Mouse (Mus musculus) hindbrain, embryonic 11.5 days (tissue): ENCODE measurements at regions not wholly inside any gene's neighbourhood (a gene's known extent, or its start where the extent isn't known, plus 50 kb on each side); places are given as distances from the start of the nearest gene placed in this dataset.

Experiments
- ATAC-seq: fragments of 200-750 bp; cut with Nextera tagmentation; 2 replicates; pipeline ENCODE4 v1.8.0; 2017; ENCODE audit warnings: mild to moderate bottlenecking, moderate TSS enrichment, moderate library complexity; ENCODE audit not compliant: low FRiP score
- DNase-seq: peaks from one replicate; pipeline ENCODE4 v3.0.0-alpha.2; 2015; ENCODE audit warnings: low spot score
- H3K27ac ChIP-seq: fragments of 300-500 bp; sonication (generic); 2 replicates; pipeline ENCODE4 v1.5.1; 2014; ENCODE audit warnings: mild to moderate bottlenecking, low read depth, low read length
- H3K27me3 ChIP-seq: fragments of 300-500 bp; sonication (generic); 2 replicates; pipeline ENCODE4 v1.6.1; 2014; ENCODE audit warnings: mild to moderate bottlenecking, low read length, moderate library complexity, mixed read lengths; ENCODE audit not compliant: control insufficient read depth, insufficient read depth
- H3K36me3 ChIP-seq: fragments of 300-500 bp; sonication (generic); 2 replicates; pipeline ENCODE4 v1.6.1; 2014; ENCODE audit warnings: mild to moderate bottlenecking, low read length, moderate library complexity, mixed read lengths; ENCODE audit not compliant: control insufficient read depth, insufficient read depth
- H3K4me1 ChIP-seq: fragments of 300-500 bp; sonication (generic); replicated peaks from 2 replicates; pipeline ENCODE4 v1.6.1; 2014; ENCODE audit warnings: low read length, mixed read lengths; ENCODE audit not compliant: control insufficient read depth, insufficient read depth
- H3K4me2 ChIP-seq: fragments of 300-500 bp; sonication (generic); replicated peaks from 2 replicates; pipeline ENCODE4 v1.6.1; 2014; ENCODE audit warnings: mild to moderate bottlenecking, low read depth, low read length
- H3K4me3 ChIP-seq: fragments of 300-500 bp; sonication (generic); 2 replicates; pipeline ENCODE4 v1.5.1; 2014; ENCODE audit warnings: low read depth, low read length
- H3K9ac ChIP-seq: fragments of 300-500 bp; sonication (generic); 2 replicates; pipeline ENCODE4 v1.6.1; 2014; ENCODE audit warnings: low read depth, low read length
- H3K9me3 ChIP-seq: fragments of 300-500 bp; sonication (generic); 2 replicates; pipeline ENCODE4 v1.6.1; 2016; ENCODE audit warnings: low read length; ENCODE audit not compliant: control insufficient read depth
- WGBS: fragments of 180-500 bp; shearing (Covaris S2); extraction: QIAGEN DNeasy Blood & Tissue Kit; methylation state at CpG from one replicate; pipeline ENCODE4 v1.1.7; 2014; 5-methylcytosine and 5-hydroxymethylcytosine counted together

DNA sequence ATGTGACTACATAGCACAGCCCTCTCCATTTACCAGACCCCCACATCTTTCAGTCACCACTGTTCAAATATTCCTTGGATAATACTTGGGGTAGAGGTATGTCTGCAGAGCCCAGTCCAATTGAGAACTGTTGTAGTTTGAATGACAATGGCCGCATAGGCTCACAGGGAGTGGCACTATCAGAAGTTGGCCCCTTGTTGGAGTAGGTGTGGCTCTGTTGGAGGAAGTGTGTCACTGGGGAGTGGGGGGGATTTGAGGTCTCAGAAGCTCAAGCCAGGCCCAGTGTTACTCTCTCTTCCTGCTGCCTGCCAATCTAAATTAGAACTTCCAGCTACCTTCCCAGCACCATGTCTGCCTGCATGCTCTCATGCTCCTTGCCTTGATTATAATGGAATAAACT is 664.7 kb downstream of the Vrk1 start:
- Histone ChIP-seq H3K36me3 (no peaks in the 10 kb centered on the region), H3K27me3 (no peaks in the 10 kb centered on the region), H3K4me2 (no peak overlapping the region), H3K4me1 (no peaks in the 10 kb centered on the region), H3K9me3 (no peaks in the 10 kb centered on the region), H3K4me3 (no peak overlapping the region), H3K27ac (no peak overlapping the region), H3K9ac (no peak overlapping the region)
- no peak for ATAC-seq
- DNase-seq: no peak
- 90% methylated on average over 1 of the region's 1 CpGs for WGBS

DNA sequence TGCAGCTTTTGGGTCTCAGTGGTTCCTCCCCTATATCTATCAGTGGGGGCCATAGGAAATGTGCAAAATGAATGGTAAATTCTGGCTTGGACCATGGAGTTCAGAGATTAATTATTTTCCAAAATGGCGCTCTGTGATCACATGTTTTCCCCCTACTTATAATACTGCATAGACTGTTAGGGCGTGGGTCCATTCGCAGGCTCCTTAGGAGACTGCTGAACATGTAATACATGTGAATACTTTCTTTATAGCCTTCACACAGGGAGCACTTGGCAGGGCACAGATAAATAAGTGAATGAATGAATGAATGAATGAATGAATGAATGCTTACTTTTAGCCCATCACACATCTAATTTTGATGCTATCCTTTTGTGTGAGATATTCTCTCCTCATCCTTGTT is 666.1 kb downstream of the Vrk1 start:
- H3K4me2 ChIP-seq: no peak overlapping the region
- H3K4me1 ChIP-seq: no peaks in the 10 kb centered on the region
- H3K4me3 ChIP-seq: no peak overlapping the region
- DNase-seq (no peak), ATAC-seq (no peak)
- H3K36me3 ChIP-seq: no peaks in the 10 kb centered on the region
- no peak overlapping the region for H3K9ac ChIP-seq
- no peak overlapping the region for H3K27ac ChIP-seq
- no peaks in the 10 kb centered on the region for H3K27me3 ChIP-seq
- WGBS: 91% methylated on average over 3 of the region's 3 CpGs
- no peaks in the 10 kb centered on the region for H3K9me3 ChIP-seq

DNA sequence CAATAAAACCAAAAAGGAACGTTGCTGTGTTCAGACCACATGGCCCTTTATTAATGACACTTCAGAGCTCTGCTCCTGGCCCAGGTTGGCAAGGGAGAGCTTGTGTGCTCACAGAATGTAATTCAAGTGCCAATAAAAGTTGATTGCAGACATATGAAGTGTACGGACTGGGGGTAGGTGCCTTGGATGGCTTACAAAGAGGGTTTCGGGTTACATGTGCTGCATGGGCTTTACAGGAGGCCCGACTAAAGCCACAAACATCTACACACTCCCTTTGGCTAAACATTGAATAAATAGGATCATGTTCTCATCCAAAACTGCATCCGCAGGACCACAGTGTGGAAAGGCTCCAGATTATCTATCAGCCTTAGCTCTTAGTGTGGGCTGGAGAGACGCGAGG is 666.5 kb downstream of the Vrk1 start:
- H3K9me3 ChIP-seq: no peaks in the 10 kb centered on the region
- no peak overlapping the region for H3K4me2 ChIP-seq
- WGBS: 78% methylated on average over 7 of the region's 7 CpGs
- H3K4me1 ChIP-seq: no peaks in the 10 kb centered on the region
- DNase-seq: no peak
- no peaks in the 10 kb centered on the region for H3K36me3 ChIP-seq
- no peak overlapping the region for H3K4me3 ChIP-seq
- no peak overlapping the region for H3K27ac ChIP-seq
- no peaks in the 10 kb centered on the region for H3K27me3 ChIP-seq
- no peak for ATAC-seq
- H3K9ac ChIP-seq: no peak overlapping the region

DNA sequence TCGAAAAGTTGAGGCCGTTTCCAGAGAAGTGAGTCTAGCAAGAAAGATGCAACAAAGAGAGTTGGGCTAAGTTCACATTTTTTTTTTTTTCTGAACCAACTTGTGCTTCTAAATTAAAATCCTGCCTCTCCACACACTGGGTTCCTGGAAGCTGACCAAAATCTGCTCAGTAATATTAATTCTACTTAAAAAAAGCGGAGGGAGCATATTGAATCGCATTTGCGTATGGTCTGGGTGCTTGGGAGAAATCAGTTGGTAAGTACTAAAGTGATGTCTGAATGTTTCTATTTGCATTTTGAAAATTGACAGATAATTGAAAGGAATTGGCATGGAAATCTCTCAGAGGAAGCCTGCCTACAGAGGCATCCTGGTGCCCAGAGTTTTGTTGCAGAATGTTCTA is 676.0 kb downstream of the Vrk1 start:
- Histone ChIP-seq H3K4me3 (no peak overlapping the region), H3K36me3 (no peaks in the 10 kb centered on the region), H3K9me3 (no peaks in the 10 kb centered on the region), H3K27me3 (no peaks in the 10 kb centered on the region), H3K4me2 (no peak overlapping the region), H3K4me1 (no peaks in the 10 kb centered on the region), H3K27ac (no peak overlapping the region), H3K9ac (no peak overlapping the region)
- DNase-seq: no peak
- ATAC-seq: no peak
- 92% methylated on average over 5 of the region's 5 CpGs for WGBS

DNA sequence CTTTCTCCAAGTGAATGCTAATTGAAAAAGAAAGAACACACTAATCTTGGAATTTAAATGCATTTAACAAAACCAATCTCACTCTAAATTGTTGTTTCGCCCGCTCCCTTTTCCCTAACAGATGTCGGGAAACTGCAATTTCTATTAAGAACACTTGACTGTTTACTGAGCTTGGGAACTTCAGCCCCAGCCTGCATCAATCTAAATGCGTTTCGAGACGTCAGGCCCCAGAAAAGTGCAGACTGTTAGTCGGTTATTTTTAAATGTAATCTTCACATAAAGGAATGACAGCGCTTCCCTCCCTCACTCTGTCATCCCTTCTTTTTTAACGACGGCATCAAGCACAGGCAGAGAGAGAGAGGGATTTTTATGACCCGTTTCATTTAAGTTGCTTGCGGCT is 677.7 kb downstream of the Vrk1 start:
- 56% methylated on average over 12 of the region's 12 CpGs for WGBS
- Histone ChIP-seq H3K9ac (no peak overlapping the region), H3K4me3 (no peak overlapping the region), H3K27ac (no peak overlapping the region), H3K36me3 (no peaks in the 10 kb centered on the region), H3K27me3 (no peaks in the 10 kb centered on the region), H3K9me3 (no peaks in the 10 kb centered on the region), H3K4me2 (no peak overlapping the region), H3K4me1 (no peaks in the 10 kb centered on the region)
- no peak for DNase-seq
- no peak for ATAC-seq

DNA sequence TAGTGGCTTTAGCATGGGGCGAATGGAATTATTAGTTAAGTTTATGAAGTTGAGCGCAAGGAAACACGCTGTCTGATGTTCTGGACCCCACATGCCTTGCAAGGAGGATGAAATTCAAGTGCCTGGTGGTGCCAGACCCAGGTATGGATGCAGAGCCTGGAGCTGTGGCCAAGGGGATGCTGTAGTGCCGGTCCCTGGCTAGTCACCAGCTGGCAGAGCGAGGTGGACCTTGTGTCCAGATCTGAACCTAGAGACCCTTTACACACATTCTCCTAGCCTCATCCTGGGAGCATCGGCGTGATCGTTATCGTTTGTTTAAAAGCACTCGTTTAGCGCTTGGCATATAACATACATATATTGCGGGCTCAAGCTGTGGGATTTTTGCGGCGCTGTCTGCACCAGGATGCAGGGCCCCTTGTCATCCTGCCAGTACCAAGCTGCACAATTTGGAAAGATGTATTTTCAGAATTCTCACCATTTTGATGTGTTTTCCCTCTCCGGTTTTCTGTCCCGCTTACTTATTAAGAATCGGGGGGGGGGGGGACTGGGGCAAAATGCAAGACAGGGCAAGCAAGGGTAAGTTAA is 678.2 kb downstream of the Vrk1 start:
- WGBS: 90% methylated on average over 17 of the region's 17 CpGs

DNA sequence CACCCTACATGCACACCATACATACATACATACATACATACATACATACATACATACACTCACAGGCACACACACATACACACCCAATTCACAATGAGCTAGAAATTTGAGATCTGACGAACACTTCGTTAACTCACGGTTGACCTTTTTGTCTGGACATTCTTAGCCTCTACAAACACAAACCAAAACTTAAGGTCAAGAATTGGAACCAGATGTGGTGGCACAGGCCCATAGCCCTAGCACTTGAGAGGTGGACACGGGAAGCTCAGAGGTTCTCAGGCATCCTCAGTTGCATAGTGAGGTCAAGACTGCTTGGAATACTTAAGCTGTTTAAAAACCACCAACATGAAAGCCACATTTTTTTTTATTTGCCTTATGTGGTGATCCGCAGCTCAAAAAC is 692.9 kb downstream of the Vrk1 start:
- 71% methylated on average over 5 of the region's 5 CpGs for whole genome bisulfite sequencing
- no peaks in the 10 kb centered on the region for H3K9me3 ChIP-seq
- no peaks in the 10 kb centered on the region for H3K36me3 ChIP-seq
- no peak for DNase-seq
- H3K27me3 ChIP-seq: no peaks in the 10 kb centered on the region
- H3K4me1 ChIP-seq: no peaks in the 10 kb centered on the region
- no peak overlapping the region for H3K27ac ChIP-seq
- ATAC-seq: no peak
- H3K9ac ChIP-seq: no peak overlapping the region
- no peak overlapping the region for H3K4me3 ChIP-seq
- no peak overlapping the region for H3K4me2 ChIP-seq

More for the DNA sequence above, 678.2 kb downstream of the Vrk1 start:
- no peak overlapping the region for H3K27ac ChIP-seq
- ATAC-seq (no peak), DNase-seq (no peak)
- H3K9me3 ChIP-seq: no peaks in the 10 kb centered on the region
- H3K36me3 ChIP-seq: no peaks in the 10 kb centered on the region
- H3K4me1 ChIP-seq: no peaks in the 10 kb centered on the region
- H3K9ac ChIP-seq: no peak overlapping the region
- no peak overlapping the region for H3K4me2 ChIP-seq
- no peaks in the 10 kb centered on the region for H3K27me3 ChIP-seq
- no peak overlapping the region for H3K4me3 ChIP-seq

DNA sequence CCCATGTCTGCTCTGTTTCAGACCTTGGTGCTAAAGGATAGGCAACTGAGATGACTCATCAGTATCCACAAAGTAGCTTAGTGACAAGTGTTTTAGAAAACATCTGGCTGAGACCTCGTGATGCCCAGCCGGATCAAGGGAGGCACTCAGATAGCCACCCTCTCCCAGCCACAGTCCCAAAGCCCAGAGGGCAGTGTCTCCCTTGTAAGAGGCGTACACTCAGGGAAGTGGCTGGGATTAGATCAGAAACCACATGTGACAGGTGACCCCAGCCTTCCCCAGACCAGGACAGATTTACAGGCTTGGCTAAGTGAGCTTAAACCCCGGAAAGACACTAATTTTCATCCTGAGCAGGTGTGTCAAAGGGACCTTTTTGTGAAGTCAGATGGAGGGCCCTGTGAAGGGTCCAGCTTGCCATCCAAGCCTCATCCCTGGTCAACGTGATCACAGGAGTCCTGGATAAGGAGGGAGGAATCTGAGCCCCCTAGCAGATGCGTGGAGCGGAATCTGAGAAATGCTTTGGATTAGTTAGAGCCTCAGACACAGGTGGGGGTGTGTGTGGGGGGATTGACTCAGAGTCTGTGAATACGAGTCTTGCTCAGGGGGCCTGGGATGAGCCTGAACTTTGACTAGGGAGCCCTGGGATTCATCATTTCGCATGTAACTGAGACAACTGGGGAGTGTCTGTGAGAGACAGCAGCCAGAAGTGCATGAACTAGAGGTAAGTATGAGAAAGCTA is 711.4 kb downstream of the Vrk1 start:
- H3K4me3 ChIP-seq: no peak overlapping the region
- no peaks in the 10 kb centered on the region for H3K27me3 ChIP-seq
- DNase-seq (no peak), ATAC-seq (no peak)
- no peaks in the 10 kb centered on the region for H3K36me3 ChIP-seq
- no peaks in the 10 kb centered on the region for H3K4me1 ChIP-seq
- no peak overlapping the region for H3K27ac ChIP-seq
- whole genome bisulfite sequencing: 78% methylated on average over 9 of the region's 9 CpGs
- H3K9ac ChIP-seq: no peak overlapping the region
- no peaks in the 10 kb centered on the region for H3K9me3 ChIP-seq
- no peak overlapping the region for H3K4me2 ChIP-seq

DNA sequence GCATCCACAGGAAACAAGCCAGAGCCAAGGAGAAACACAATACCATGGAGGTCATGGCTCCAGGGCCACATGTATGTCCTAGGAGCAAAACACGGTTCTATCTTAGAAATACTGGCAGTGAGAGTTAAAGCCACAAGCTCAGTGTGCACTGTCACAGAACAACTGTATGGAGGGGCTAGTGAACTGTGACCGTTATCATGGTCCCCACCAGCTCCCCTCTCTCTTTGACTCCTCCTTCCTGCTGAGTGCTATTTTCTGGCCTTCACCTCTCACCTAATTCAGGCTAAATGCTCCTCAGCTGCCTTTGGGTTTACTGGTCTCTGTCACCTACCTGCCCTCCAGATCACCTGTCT is 712.0 kb downstream of the Vrk1 start:
- Histone ChIP-seq H3K36me3 (no peaks in the 10 kb centered on the region), H3K4me3 (no peak overlapping the region), H3K4me2 (no peak overlapping the region), H3K4me1 (no peaks in the 10 kb centered on the region), H3K27me3 (no peaks in the 10 kb centered on the region), H3K9me3 (no peaks in the 10 kb centered on the region), H3K27ac (no peak overlapping the region), H3K9ac (no peak overlapping the region)
- WGBS: 70% methylated on average over 2 of the region's 2 CpGs
- DNase-seq: no peak
- ATAC-seq: no peak
